Mouse (Mus musculus): ENCODE data around the gene Casd1.
A peak's percentile ranks its signal among the peaks of the same experiment; 100 is the strongest.

Casd1 gene

GRCm38 (mm10) chr6:4600085-4600657 lies 468 bp upstream of the Casd1 start:
- TF ChIP-seq CTCF (conservative IDR thresholded peaks at IDR 0.05; ENCODE audit: low read length) (no peak), POU5F1 (IDR thresholded peaks at IDR 0.05; ENCODE audit: borderline replicate concordance, low read length) (no peak), NANOG (IDR thresholded peaks at IDR 0.05; ENCODE audit: borderline replicate concordance, low read length) (peak; percentile 47; the same call in 1 of the 2 replicates)

GRCm38 (mm10) chr6:4601297-4601931 lies 775 bp downstream of the Casd1 start:
- H3K36me3 ChIP-seq (ENCODE audit: insufficient read depth, low read length): no peaks in the 10 kb centered on the region
- H3K4me1 ChIP-seq (replicated peaks; ENCODE audit: low read depth, low read length): peaks cover 15% of the 10 kb centered on the region
- H3K4me3 ChIP-seq (replicated peaks; ENCODE audit: low read length): peak overlapping the region; percentile 87
- peaks cover 18% of the 10 kb centered on the region for H3K27me3 ChIP-seq (ENCODE audit: insufficient read depth, low read length)
- TF ChIP-seq NANOG (IDR thresholded peaks at IDR 0.05; ENCODE audit: borderline replicate concordance, low read length) (no peak), POU5F1 (IDR thresholded peaks at IDR 0.05; ENCODE audit: borderline replicate concordance, low read length) (no peak), CTCF (conservative IDR thresholded peaks at IDR 0.05; ENCODE audit: low read length) (no peak)
- H3K9me3 ChIP-seq (ENCODE audit: low read length): no peaks in the 10 kb centered on the region

More at GRCm38 (mm10) chr6:4600085-4600657, 468 bp upstream of the Casd1 start:
- Histone ChIP-seq H3K9me3 (ENCODE audit: low read length) (no peaks in the 10 kb centered on the region), H3K36me3 (ENCODE audit: insufficient read depth, low read length) (no peaks in the 10 kb centered on the region), H3K4me3 (replicated peaks; ENCODE audit: low read length) (peak overlapping the region; percentile 87), H3K4me1 (replicated peaks; ENCODE audit: low read depth, low read length) (peaks cover 15% of the 10 kb centered on the region), H3K27me3 (ENCODE audit: insufficient read depth, low read length) (peaks cover 20% of the 10 kb centered on the region)

- TF ChIP-seq NANOG (IDR thresholded peaks at IDR 0.05; ENCODE audit: borderline replicate concordance, low read length): no peak
- TF ChIP-seq POU5F1 (IDR thresholded peaks at IDR 0.05; ENCODE audit: borderline replicate concordance, low read length): no peak
- TF ChIP-seq CTCF (conservative IDR thresholded peaks at IDR 0.05; ENCODE audit: low read length): no peak
- H3K9me3 ChIP-seq (ENCODE audit: low read length): no peaks in the 10 kb centered on the region
- no peaks in the 10 kb centered on the region for H3K36me3 ChIP-seq (ENCODE audit: insufficient read depth, low read length)
- peaks cover 15% of the 10 kb centered on the region for H3K4me1 ChIP-seq (replicated peaks; ENCODE audit: low read depth, low read length)
- H3K4me3 ChIP-seq (replicated peaks; ENCODE audit: low read length): peak overlapping the region; percentile 87
- peaks cover 16% of the 10 kb centered on the region for H3K27me3 ChIP-seq (ENCODE audit: insufficient read depth, low read length)
Observed at GRCm38 (mm10) chr6:4602012-4602411, 1.4 kb downstream of the Casd1 start.

- Histone ChIP-seq H3K9me3 (ENCODE audit: low read length) (no peaks in the 10 kb centered on the region), H3K4me3 (replicated peaks; ENCODE audit: low read length) (no peak overlapping the region), H3K27me3 (ENCODE audit: insufficient read depth, low read length) (peaks cover 14% of the 10 kb centered on the region; the same call in 1 of the 2 replicates), H3K36me3 (ENCODE audit: insufficient read depth, low read length) (no peaks in the 10 kb centered on the region), H3K4me1 (replicated peaks; ENCODE audit: low read depth, low read length) (0 out of 2 replicates have a peak, but pooled peaks cover 2% of the 10 kb centered on the region)
- TF ChIP-seq NANOG (IDR thresholded peaks at IDR 0.05; ENCODE audit: borderline replicate concordance, low read length): no peak
- no peak for TF ChIP-seq CTCF (conservative IDR thresholded peaks at IDR 0.05; ENCODE audit: low read length)
- TF ChIP-seq POU5F1 (IDR thresholded peaks at IDR 0.05; ENCODE audit: borderline replicate concordance, low read length): no peak
Observed at GRCm38 (mm10) chr6:4606394-4606793, 5.8 kb downstream of the Casd1 start.

- H3K9me3 ChIP-seq (ENCODE audit: low read length): no peaks in the 10 kb centered on the region
- peaks cover 25% of the 10 kb centered on the region for H3K27me3 ChIP-seq (ENCODE audit: insufficient read depth, low read length)
- no peak for TF ChIP-seq NANOG (IDR thresholded peaks at IDR 0.05; ENCODE audit: borderline replicate concordance, low read length)
- no peak for TF ChIP-seq POU5F1 (IDR thresholded peaks at IDR 0.05; ENCODE audit: borderline replicate concordance, low read length)
- no peak for TF ChIP-seq CTCF (conservative IDR thresholded peaks at IDR 0.05; ENCODE audit: low read length)
- no peaks in the 10 kb centered on the region; the same call in 1 of the 2 replicates for H3K36me3 ChIP-seq (ENCODE audit: insufficient read depth, low read length)
- H3K4me3 ChIP-seq (replicated peaks; ENCODE audit: low read length): no peak overlapping the region
- no peaks in the 10 kb centered on the region for H3K4me1 ChIP-seq (replicated peaks; ENCODE audit: low read depth, low read length)
Observed at GRCm38 (mm10) chr6:4610216-4610896, 9.7 kb downstream of the Casd1 start.

- no peaks in the 10 kb centered on the region for H3K4me1 ChIP-seq (replicated peaks; ENCODE audit: low read depth, low read length)
- no peaks in the 10 kb centered on the region; the same call in 1 of the 2 replicates for H3K36me3 ChIP-seq (ENCODE audit: insufficient read depth, low read length)
- peaks cover 23% of the 10 kb centered on the region for H3K27me3 ChIP-seq (ENCODE audit: insufficient read depth, low read length)
- no peak overlapping the region for H3K4me3 ChIP-seq (replicated peaks; ENCODE audit: low read length)
- no peaks in the 10 kb centered on the region for H3K9me3 ChIP-seq (ENCODE audit: low read length)
- TF ChIP-seq CTCF (conservative IDR thresholded peaks at IDR 0.05; ENCODE audit: low read length) (no peak), POU5F1 (IDR thresholded peaks at IDR 0.05; ENCODE audit: borderline replicate concordance, low read length) (no peak), NANOG (IDR thresholded peaks at IDR 0.05; ENCODE audit: borderline replicate concordance, low read length) (no peak)
Observed at GRCm38 (mm10) chr6:4611853-4612252, 11.2 kb downstream of the Casd1 start.

GRCm38 (mm10) chr6:4612431-4612830 lies 11.8 kb downstream of the Casd1 start:
- no peak for TF ChIP-seq POU5F1 (IDR thresholded peaks at IDR 0.05; ENCODE audit: borderline replicate concordance, low read length)
- TF ChIP-seq NANOG (IDR thresholded peaks at IDR 0.05; ENCODE audit: borderline replicate concordance, low read length): no peak
- no peak for TF ChIP-seq CTCF (conservative IDR thresholded peaks at IDR 0.05; ENCODE audit: low read length)
- Histone ChIP-seq H3K36me3 (ENCODE audit: insufficient read depth, low read length) (no peaks in the 10 kb centered on the region; the same call in 1 of the 2 replicates), H3K4me3 (replicated peaks; ENCODE audit: low read length) (no peak overlapping the region), H3K27me3 (ENCODE audit: insufficient read depth, low read length) (peaks cover 21% of the 10 kb centered on the region), H3K9me3 (ENCODE audit: low read length) (no peaks in the 10 kb centered on the region), H3K4me1 (replicated peaks; ENCODE audit: low read depth, low read length) (no peaks in the 10 kb centered on the region)

- Histone ChIP-seq H3K9me3 (ENCODE audit: low read length) (peaks cover 8% of the 10 kb centered on the region; the same call in 1 of the 2 replicates), H3K36me3 (ENCODE audit: insufficient read depth, low read length) (peaks cover 4% of the 10 kb centered on the region), H3K4me3 (replicated peaks; ENCODE audit: low read length) (no peak overlapping the region), H3K4me1 (replicated peaks; ENCODE audit: low read depth, low read length) (peaks cover 6% of the 10 kb centered on the region; the same call in 1 of the 2 replicates), H3K27me3 (ENCODE audit: insufficient read depth, low read length) (peaks cover 30% of the 10 kb centered on the region)
- TF ChIP-seq NANOG (IDR thresholded peaks at IDR 0.05; ENCODE audit: borderline replicate concordance, low read length) (no peak), POU5F1 (IDR thresholded peaks at IDR 0.05; ENCODE audit: borderline replicate concordance, low read length) (no peak)
Observed at GRCm38 (mm10) chr6:4617911-4618310, 17.3 kb downstream of the Casd1 start.

All from E14TG2a.4 (cell line).